Mouse (Mus musculus) testis, postnatal 10 days (tissue): ENCODE results near the gene Ankrd1.

Experiments
- DNase-seq: peaks from one replicate; pipeline ENCODE4 v3.0.0; 2021; ENCODE audit warnings: low spot score

Ankrd1 gene

DNA sequence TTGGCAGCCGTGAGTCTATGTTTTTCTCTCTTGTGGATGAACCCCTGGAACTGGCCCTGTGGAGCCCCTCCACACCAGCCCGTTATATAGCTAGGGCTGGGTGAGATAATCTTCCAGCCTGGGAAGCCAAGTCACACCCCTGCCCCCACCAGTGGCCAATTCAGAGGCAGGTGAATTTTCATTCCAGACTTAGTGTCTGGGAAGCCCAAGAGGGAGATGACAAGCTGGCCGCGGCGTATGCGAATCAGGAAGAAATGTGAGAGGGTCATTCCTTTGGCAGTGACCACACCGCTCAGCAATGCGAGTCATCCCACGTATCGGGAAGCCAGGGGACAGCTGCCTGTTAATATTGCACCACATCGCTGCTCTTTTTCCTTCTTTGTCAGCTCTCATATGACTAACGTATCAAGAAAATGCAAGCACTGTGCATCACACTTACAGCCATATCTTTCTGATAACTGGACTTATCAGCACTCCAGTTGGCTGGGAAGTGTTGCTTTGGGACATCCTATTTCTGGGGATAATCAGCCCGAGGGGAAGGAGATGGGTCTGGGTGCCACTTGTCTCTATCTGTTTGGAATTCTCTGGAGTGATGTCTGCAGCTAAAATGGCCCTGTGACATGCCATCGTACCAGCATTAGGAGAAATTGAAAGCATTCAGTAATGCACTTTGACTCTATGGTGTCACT lies at the start of gene Ankrd1:
Ankrd1 (minus strand) TSS at position 317 of the 689 bp plus-strand sequence.
- DNase-seq: no peak

DNA sequence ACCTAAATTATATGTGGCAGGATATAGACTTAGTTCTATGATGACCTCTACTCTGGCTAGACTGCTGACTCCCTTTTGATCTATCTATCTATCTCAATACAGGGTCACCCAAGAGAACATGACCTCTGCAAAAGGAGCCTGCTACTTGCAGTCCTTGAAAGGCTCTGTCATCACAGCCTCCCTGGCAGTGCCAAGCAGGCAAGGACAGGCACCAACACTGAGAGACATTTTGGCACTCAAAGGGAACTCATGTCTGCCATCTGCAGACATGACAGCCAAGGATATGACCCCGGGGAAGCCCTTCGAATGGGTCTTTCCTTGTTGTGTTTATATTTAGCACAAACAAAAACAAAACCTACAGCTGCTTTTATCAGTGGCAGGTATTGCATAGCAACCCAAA lies 49.2 kb upstream of the Ankrd1 start:
- no peak for DNase-seq

DNA sequence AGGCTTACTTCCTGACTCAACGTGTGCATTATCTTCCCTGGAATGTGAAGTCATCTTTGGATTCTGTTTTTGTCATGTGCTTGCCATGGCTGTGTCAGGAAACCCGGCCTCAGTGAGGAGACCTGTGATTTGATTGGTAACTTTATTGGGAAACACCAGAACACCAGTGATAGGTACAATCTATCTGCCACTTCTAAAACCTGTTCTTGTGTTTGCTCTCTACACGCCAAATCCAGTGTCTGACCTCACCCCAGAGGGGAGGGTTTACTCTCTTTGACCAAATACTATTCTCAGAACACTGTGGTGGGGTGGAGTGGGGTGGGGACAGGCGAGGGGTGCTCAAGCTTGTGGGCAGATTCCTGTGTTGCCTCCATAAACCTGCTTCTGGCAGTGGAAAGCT lies 48.2 kb upstream of the Ankrd1 start:
- no peak for DNase-seq

DNA sequence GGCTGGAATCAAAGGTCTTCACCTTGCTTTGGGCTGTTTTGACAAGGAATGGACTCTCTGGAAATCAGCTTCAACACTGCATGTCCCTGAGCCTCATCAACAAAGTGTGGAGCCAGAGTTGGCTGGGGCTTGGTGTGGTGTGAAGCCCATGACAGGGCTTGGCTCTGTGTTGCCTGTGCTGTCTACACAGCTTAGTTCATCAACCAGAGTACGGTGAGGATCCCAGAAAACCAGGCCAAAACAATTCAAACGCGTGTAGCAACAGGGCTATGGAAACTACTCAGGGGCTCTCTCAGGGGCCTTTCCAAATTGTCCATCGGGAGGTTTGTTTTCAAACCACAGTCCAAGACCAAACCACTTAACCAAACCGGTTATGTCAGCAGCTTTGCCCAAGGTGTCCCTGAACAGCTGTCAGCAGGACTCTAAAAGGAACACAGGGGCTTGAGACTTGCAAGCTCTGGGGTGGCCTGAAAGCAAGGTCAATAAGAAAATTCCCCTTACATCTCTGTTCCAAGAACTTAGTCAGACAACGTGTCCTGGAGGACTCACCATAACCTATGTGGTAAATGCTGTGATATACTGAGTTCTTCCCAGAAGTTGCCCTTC lies 47.5 kb upstream of the Ankrd1 start:
- DNase-seq: no peak

DNA sequence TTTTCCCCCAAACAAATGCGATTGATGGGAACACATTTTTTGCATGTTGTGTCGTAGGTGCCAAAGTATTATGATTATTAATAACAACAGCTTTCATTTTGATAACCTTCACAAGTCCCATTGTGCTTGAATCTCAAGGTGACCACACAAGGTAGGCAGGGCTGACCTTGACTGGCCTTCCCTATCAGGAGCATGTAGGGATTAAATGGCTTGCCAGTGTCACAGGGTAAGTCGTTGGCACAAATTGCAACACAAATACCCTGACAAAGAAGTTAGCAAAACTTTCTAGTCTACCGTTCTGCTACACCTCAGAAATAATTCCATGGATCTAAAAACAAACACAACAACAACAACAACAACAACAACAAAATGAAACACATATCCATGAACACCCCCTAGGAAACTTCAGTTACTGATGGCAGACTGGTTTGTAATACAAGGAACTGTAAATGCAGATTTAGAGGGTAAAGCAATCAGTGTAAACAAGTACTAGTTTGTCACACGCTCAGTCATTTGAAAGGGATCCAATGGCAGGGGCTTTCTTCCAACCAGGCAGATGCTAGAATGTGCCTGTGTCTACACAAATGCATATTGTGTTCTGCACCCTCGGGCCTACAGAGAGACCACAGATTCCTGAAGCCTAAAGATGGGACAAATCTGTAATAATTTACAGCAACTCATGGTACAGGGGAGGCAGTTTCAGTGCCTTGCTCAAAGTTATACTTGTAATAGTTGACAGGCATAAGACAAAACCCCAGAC lies 46.7 kb upstream of the Ankrd1 start:
- DNase-seq: no peak

DNA sequence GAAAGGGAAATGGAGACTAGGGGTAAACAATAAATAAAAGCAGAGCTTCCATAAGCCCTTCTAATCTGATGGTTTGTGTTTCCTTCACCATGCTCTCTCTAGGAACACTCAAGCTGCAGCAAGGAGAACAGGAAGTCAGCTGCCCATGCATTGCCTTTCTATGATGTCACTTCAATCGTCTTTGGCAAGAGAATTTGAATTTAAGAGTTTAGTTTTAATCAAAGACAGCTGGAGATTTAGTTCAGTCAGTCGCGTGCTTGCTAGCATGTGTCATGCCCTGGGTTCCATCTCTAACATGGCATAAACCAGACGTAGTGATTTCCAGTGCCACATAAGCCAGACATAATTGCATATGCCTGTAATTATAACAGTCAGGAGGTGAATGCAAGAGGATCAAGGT lies 45.5 kb upstream of the Ankrd1 start:
- no peak for DNase-seq

DNA sequence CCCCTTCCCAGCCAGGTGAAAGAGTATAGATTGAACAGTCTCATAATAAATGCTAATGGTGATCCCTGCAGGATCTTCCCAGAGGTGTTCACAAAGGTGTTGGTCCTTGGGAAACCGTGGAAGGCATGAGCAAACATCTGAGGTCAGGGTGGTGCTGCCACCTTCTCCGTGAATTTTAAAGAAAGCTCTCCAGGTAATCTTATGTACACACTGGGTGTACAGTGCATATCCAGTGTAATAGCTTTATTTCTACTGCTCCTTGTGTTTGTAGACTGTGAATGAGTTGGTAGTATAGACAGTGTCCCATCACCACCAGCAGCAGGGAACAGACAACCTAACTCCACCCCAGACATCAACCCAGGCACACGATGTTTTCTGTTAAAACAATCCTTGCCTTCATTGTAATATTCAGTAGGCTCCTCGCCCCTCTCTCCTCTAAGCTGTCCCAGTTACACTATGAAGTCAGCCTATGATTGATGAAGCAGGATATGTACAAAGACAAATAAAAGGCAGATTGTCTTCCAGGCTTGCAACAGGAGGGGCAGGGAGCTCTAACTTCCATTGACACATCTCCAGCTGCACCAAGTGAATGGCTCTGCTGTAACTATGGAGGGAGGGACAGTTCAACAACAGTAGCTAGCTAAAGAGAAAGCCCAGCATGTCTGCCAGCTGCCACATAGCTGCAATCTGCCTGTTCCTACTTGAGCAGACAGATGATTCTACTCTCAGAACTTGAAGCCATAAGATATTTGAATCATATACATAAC lies 30.5 kb upstream of the Ankrd1 start:
- no peak for DNase-seq

DNA sequence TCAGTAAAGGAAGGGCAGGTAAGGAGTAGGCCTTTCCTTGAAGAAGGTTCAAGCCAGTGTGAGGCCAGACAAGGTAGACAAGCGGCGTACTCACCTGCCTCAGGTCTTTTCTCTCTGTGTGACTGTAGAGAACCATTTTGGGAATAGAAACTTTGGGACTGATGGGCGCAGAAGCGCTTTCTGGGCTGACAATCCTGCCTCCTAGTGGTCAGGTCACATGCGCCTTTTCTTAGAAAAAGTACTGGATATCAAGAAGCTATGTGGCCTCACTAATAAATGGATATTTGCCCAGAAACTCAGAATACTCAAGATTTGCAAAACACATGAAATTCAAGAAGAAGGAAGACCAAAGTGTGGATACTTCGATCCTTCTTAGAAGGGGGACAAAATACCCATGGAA lies 28.7 kb upstream of the Ankrd1 start:
- DNase-seq: no peak

DNA sequence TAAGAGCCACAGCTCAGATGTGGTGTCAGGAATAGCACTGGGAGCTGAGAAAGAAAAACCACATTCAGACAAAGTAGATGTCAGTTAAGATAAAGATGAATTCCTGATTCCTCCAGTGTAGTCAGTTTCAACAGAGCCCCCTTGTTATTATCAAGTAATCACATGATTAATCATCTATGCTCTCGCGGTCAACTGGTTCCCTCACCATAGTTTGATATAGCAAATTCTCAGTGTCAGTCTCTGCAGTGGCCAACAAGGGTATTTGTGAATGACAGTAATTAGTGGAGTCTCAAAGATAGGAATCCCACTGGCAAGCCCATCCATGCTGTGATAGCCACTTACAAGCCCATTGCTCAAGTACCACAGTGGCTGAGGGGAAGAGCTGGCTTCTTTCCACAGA lies 23.7 kb upstream of the Ankrd1 start:
- no peak for DNase-seq

DNA sequence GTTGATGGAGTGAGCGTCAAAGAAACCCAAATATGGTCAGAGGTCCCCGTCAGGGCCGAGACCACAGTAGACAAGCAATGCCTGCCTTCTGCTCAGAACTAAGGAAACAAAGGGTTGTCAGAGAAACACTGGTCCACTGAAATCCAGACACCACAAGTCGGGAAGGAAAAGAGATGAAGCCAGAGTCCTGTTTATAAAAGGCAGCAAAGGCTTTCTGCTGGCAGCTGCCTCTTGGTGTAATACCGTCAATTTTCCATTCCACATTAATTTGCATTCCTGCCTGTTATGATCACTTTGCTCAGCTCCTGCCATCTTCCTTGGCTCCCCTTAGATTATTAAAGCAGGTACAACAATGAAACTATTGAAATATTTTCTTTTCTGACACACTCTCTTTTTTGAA lies 13.8 kb upstream of the Ankrd1 start:
- DNase-seq: no peak

DNA sequence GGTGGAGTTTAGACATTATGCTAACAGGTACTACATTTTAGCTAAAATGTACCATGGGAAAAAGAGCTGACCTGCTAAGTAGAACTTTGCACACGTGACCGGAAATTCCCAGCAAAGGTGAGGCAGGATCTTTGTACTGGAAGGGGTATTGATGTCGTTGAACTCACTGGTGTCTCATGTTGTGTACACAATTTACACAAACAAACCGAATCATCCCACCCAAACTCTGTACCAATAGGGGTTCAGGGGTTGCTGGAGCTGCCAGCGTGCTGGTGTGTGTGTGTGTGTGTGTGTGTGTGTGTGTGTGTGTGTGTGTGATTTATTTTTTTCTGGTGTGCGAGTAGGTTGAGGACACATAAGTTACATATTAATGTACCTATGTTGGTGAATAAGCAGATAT lies 13.2 kb upstream of the Ankrd1 start:
- no peak for DNase-seq

DNA sequence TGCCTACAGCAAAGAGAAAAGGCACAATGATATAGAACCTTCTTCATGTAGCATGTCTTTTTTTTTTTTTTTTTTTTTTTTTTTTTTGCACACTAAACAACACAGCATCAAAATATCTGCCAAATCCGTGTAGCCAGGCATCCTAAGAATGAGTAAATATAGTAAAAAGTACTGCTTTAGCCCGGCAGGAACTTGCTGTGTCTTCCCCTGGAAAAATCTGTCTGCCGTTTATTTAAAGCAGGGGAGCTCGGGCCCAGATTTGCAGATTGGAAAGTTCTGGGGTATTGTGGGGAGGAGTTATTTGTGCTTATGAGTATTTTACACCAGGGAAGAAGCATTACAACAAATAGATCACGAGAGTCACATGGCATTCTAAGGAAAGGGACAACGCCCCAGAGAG lies 12.1 kb upstream of the Ankrd1 start:
- DNase-seq: no peak

DNA sequence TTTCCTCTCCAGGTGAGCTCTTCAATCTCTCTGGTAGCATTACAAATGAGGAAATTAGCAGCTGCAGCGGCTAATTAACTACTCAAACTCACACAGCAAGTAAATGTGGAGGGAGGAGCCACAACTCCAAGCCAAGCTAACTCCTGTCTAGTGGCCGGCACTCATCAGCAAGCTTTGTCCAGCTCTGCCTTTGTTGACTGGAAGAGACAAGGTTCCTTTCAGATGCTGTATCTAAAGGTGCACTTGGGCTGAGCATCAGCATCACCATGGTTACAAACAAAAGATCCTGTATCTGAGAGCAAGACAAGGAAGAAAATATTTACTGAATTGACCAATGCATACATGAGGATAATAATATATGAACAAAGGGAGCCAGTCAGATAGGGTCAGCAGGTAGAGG lies 10.3 kb upstream of the Ankrd1 start:
- DNase-seq: no peak

DNA sequence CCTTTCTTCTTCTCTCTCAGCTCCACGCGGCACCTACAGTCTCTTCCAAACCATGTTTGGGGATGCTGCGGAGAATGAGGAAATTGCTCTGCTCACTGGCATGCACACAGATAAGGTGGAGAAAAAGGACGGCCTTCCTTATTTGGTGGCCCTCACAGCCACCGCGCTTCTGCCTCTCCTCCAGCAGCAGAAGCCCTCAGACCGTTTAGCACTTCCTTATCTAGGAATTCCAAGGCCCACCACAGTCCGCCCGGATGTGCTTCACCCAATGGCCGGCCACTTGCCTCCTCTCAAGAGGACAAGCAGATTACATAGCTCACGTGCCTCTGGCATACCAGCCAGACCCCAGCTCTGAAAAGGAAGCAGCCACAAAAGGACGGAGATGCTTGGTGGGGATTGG lies 9.7 kb upstream of the Ankrd1 start:
- peak; percentile 48 for DNase-seq

DNA sequence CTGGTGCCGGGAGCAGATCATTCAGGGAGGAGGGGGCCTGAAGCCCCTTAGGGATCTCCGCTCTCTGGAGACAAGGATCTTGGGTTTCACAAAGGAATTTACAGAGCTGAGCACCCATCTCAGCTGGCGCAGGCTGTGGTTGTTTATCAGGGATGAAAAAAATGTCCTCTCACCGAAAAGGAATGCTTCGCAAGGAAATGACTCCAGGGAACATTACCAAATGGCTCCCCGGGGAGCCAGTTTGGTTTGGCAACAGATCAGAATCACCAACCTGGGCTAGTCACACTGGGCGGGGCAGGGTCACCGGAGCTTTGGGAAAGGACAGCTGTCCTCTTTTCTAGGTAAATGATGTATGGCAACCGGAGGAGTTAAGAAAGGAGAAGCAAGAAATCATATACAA lies 9.3 kb upstream of the Ankrd1 start:
- DNase-seq: no peak

DNA sequence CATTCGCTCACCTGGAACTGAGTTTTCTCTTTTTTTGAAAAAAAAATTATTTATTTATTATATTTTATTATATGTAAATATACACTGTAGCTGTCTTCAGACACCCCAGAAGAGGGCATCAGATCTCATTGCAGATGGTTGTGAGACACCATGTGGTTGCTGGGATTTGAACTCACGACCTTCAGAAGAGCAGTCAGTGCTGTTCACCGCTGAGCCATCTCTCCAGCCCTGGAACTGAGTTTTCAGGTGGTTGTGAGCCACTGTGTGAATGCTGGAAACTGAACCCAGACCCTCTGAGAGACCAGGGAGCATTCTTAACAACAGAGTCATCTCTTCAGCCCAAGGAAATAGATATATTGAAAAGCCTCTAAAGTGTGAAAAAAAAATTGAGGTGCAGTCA lies 8.5 kb upstream of the Ankrd1 start:
- DNase-seq: no peak

DNA sequence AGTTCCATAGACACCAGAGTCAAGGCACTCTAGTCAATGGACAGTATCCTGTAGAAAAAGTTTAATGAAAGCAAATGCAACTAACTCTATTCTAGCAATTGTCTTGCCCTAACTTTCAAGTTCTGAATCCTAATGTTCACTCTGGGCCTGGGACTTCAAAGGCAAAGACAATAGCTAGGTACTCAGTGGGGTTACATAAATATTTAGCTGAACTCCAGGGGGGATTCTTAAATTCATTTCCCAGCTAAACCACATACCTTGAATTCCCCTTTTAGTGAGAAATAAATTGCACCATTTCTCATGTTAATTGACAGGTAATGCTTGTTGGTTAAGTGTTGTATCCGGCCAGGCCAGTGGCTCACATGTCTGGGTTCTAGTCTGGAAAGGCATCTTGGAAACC lies 4.3 kb upstream of the Ankrd1 start:
- DNase-seq: no peak

DNA sequence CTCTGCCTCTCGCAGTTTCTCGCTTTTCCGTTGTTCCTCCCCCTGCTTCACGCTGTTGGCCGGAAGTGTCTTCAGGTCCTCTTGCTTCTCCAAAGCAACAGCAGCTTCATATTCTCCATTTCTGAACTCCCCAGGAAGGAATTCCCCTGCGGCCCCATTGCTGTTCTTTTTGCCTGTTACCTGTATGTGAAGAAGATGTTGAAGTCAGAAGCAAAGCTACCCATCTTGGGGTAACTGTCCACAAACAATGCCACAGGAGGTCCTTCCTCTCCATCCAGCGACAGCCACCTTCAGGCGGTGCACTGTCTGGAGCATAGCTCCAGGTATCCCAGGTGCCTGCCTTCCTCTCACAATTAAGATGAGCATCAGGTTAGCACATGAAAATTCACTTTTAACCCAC lies 680 bp downstream of the Ankrd1 start:
- no peak for DNase-seq

DNA sequence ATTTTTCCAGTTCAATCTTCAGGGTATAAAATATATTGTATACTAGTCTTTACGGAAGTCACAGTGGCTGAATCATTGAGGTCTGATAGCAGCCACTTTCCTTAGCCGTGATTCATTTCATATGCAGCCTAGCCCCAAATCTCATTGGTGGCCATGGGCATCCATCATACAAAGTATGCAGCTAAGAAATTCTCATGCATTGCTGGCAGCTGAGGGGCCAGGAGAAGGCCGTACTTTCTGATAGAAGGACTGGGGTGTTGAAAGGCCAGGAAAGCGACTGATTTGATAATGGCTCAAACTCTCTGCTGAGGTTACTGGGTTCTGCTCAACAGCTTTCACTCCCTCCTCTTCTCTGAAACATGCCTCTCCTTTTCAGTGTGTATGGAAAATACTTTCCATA lies 3.7 kb downstream of the Ankrd1 start:
- DNase-seq: no peak

DNA sequence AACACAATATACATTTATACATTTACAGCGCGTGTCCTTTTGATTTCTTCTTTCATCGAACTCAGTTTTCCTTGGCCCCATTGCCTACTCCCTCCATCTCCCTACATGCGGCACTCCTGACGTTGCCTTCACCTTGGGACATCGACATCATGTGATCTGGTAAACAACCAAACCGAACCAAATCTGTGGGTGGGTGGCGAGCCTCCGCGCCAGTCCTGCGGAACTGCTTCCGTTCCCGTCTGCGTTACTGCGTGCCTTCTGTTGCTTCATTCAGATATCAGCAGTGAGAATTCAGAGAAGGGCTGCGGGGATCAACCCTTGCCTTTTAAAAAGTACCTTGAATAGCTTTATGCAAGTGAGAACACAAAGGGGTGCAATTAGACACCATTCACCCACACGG lies 7.9 kb downstream of the Ankrd1 start:
- no peak for DNase-seq

DNA sequence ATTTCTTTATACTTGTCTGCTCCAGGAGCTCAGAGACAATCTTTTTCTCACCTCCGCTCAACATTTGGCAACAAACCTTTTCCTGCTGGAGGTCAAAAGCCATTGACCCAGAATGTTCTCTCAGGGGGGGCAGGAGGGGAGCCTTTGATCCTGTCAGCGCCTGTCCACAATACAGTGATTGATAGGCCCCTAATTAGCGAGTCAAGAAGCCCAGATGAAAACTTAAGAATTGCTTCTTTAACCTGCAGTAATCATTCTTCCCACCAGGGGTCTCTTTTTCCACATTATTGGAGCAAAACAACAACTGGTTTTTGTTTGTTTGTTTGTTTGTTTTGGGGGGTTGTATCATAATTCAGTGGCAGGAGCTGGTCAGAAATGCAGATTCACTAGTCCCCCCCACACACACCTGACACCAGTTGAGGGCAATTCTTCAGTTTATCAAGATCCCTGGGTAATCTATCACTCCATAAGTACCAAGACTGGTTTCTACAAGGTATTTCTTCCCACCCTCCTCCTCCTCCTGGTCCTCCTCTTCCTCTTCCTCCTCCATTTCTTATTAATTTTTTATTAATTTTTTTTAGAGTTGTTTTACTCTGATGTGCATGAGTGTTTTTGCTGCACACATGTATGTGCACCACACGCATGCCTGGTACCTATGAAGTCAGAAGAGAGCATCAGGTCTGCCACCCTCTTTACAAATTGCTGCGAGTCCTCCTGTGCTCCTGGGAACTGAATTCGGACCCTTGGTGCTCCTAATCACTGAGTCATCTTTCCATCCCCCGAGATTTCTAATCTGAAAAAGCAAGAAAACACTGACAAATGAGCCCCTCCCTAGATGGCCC lies 8.6 kb downstream of the Ankrd1 start:
- DNase-seq: no peak

DNA sequence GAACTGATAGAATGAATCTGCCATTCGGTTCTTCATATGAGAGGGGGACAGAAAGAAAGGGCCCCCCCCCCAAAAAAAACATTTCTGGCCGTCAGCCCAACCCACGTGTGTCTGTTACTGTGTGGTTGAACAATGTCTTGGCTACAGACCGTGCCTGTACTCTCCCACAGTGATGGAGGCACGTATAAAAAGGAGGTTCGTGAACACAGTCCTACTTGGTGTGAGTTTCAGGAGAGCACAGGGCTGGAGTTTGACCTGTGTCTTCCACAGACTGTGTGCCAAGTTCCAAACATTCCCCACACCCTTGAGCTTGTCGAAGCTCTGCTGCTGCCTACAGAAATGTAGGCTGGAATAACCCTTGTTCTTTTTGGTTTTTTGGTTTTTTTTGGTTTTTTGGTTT lies 9.4 kb downstream of the Ankrd1 start:
- no peak for DNase-seq
